Mouse (Mus musculus): ENCODE measurements around the gene Arvcf. TPM values are rescaled to one million over a fixed set of nuclear protein-coding genes. Genes with fewer than 3 reads are reported as not detected.
A peak's percentile ranks its signal among the peaks of the same experiment; 100 is the strongest.

Gene Arvcf
- polyA plus RNA-seq, 1 experiment from 2014 or later = 22.1 TPM

GRCm38 (mm10) chr16:18405091-18405854 is 57.3 kb downstream of the Arvcf start:
- 0 out of 2 replicates have a peak, but pooled peaks cover 9% of the 10 kb centered on the region for H3K4me1 ChIP-seq (replicated peaks)
- no peak overlapping the region for H3K27ac ChIP-seq
- H3K4me2 ChIP-seq (replicated peaks) = no peak overlapping the region
- H3K4me3 ChIP-seq (replicated peaks) = no peak overlapping the region
- 78% methylated on average over 13 of the region's 13 CpGs for WGBS
- no peaks in the 10 kb centered on the region for H3K9me3 ChIP-seq
- H3K9ac ChIP-seq = no peak overlapping the region
- ATAC-seq = no peak
- H3K27me3 ChIP-seq (replicated peaks) = no peaks in the 10 kb centered on the region
- peaks cover 19% of the 10 kb centered on the region for H3K36me3 ChIP-seq

- WGBS = 77% methylated on average over 2 of the region's 2 CpGs
- Histone ChIP-seq H3K27me3 (replicated peaks) (no peaks in the 10 kb centered on the region), H3K4me2 (replicated peaks) (no peak overlapping the region), H3K4me3 (replicated peaks) (no peak overlapping the region), H3K9ac (no peak overlapping the region), H3K9me3 (no peaks in the 10 kb centered on the region), H3K4me1 (replicated peaks) (0 out of 2 replicates have a peak, but pooled peaks cover 7% of the 10 kb centered on the region), H3K36me3 (peaks cover 25% of the 10 kb centered on the region), H3K27ac (no peak overlapping the region)
- 0 out of 2 replicates have a peak, but pooled peaks have one; percentile 21 for ATAC-seq
Observed at GRCm38 (mm10) chr16:18405876-18406275, 57.9 kb downstream of the Arvcf start.

GRCm38 (mm10) chr16:18406293-18406692 is 58.3 kb downstream of the Arvcf start:
- Histone ChIP-seq H3K9me3 (no peaks in the 10 kb centered on the region), H3K4me1 (replicated peaks) (0 out of 2 replicates have a peak, but pooled peaks cover 3% of the 10 kb centered on the region), H3K27ac (no peak overlapping the region), H3K9ac (no peak overlapping the region), H3K27me3 (replicated peaks) (no peaks in the 10 kb centered on the region), H3K4me2 (replicated peaks) (no peak overlapping the region), H3K36me3 (peaks cover 27% of the 10 kb centered on the region), H3K4me3 (replicated peaks) (no peak overlapping the region)
- 26% methylated on average over 2 of the region's 2 CpGs for WGBS
- ATAC-seq = peak; percentile 73

- H3K4me3 ChIP-seq (replicated peaks) = no peak overlapping the region
- no peak for ATAC-seq
- H3K27me3 ChIP-seq (replicated peaks) = no peaks in the 10 kb centered on the region
- H3K9me3 ChIP-seq = no peaks in the 10 kb centered on the region
- no peak overlapping the region for H3K27ac ChIP-seq
- H3K36me3 ChIP-seq = peaks cover 30% of the 10 kb centered on the region
- H3K9ac ChIP-seq = no peak overlapping the region
- WGBS = 67% methylated on average over 7 of the region's 7 CpGs
- H3K4me2 ChIP-seq (replicated peaks) = no peak overlapping the region
- 0 out of 2 replicates have a peak, but pooled peaks cover 6% of the 10 kb centered on the region for H3K4me1 ChIP-seq (replicated peaks)
Observed at GRCm38 (mm10) chr16:18407912-18408311, 59.9 kb downstream of the Arvcf start.

GRCm38 (mm10) chr16:18409776-18410175 is 61.8 kb downstream of the Arvcf start:
- H3K27me3 ChIP-seq (replicated peaks) = no peaks in the 10 kb centered on the region
- no peak overlapping the region for H3K9ac ChIP-seq
- no peak overlapping the region for H3K4me2 ChIP-seq (replicated peaks)
- H3K4me1 ChIP-seq (replicated peaks) = 0 out of 2 replicates have a peak, but pooled peaks cover 6% of the 10 kb centered on the region
- H3K9me3 ChIP-seq = no peaks in the 10 kb centered on the region
- WGBS = 75% methylated on average over 4 of the region's 4 CpGs
- H3K4me3 ChIP-seq (replicated peaks) = no peak overlapping the region
- H3K27ac ChIP-seq = no peak overlapping the region
- ATAC-seq = no peak
- H3K36me3 ChIP-seq = peaks cover 34% of the 10 kb centered on the region

GRCm38 (mm10) chr16:18410418-18410817 is 62.4 kb downstream of the Arvcf start:
- H3K36me3 ChIP-seq = peaks cover 34% of the 10 kb centered on the region
- H3K4me2 ChIP-seq (replicated peaks) = no peak overlapping the region
- ATAC-seq = no peak
- H3K4me3 ChIP-seq (replicated peaks) = no peak overlapping the region
- no peaks in the 10 kb centered on the region for H3K9me3 ChIP-seq
- no peak overlapping the region for H3K27ac ChIP-seq
- 81% methylated on average over 5 of the region's 5 CpGs for WGBS
- no peaks in the 10 kb centered on the region for H3K27me3 ChIP-seq (replicated peaks)
- H3K4me1 ChIP-seq (replicated peaks) = 0 out of 2 replicates have a peak, but pooled peaks cover 6% of the 10 kb centered on the region
- no peak overlapping the region for H3K9ac ChIP-seq

GRCm38 (mm10) chr16:18411026-18411649 is 63.2 kb downstream of the Arvcf start:
- no peak overlapping the region for H3K4me3 ChIP-seq (replicated peaks)
- 84% methylated on average over 13 of the region's 13 CpGs for WGBS
- H3K4me2 ChIP-seq (replicated peaks) = no peak overlapping the region
- no peak overlapping the region for H3K9ac ChIP-seq
- H3K9me3 ChIP-seq = no peaks in the 10 kb centered on the region
- 0 out of 2 replicates have a peak, but pooled peaks cover 9% of the 10 kb centered on the region for H3K4me1 ChIP-seq (replicated peaks)
- peaks cover 34% of the 10 kb centered on the region for H3K36me3 ChIP-seq
- no peak for ATAC-seq
- H3K27me3 ChIP-seq (replicated peaks) = no peaks in the 10 kb centered on the region
- no peak overlapping the region for H3K27ac ChIP-seq

GRCm38 (mm10) chr16:18411802-18412476 is 64.0 kb downstream of the Arvcf start:
- H3K36me3 ChIP-seq = peaks cover 34% of the 10 kb centered on the region
- H3K9ac ChIP-seq = no peak overlapping the region
- H3K4me1 ChIP-seq (replicated peaks) = peaks cover 13% of the 10 kb centered on the region
- H3K4me3 ChIP-seq (replicated peaks) = no peak overlapping the region
- no peak overlapping the region for H3K27ac ChIP-seq
- H3K4me2 ChIP-seq (replicated peaks) = no peak overlapping the region
- no peaks in the 10 kb centered on the region for H3K9me3 ChIP-seq
- no peak for ATAC-seq
- no peaks in the 10 kb centered on the region for H3K27me3 ChIP-seq (replicated peaks)
- WGBS = 83% methylated on average over 12 of the region's 12 CpGs

GRCm38 (mm10) chr16:18413032-18413816 is 65.2 kb downstream of the Arvcf start:
- H3K4me3 ChIP-seq (replicated peaks) = no peak overlapping the region
- 89% methylated on average over 7 of the region's 7 CpGs for WGBS
- no peak overlapping the region for H3K9ac ChIP-seq
- peaks cover 26% of the 10 kb centered on the region for H3K36me3 ChIP-seq
- no peak overlapping the region for H3K4me2 ChIP-seq (replicated peaks)
- H3K9me3 ChIP-seq = no peaks in the 10 kb centered on the region
- H3K4me1 ChIP-seq (replicated peaks) = peaks cover 13% of the 10 kb centered on the region
- no peak overlapping the region for H3K27ac ChIP-seq
- no peaks in the 10 kb centered on the region for H3K27me3 ChIP-seq (replicated peaks)
- no peak for ATAC-seq

- Histone ChIP-seq H3K9ac (no peak overlapping the region), H3K36me3 (peaks cover 7% of the 10 kb centered on the region; the same call in 1 of the 2 replicates), H3K27me3 (replicated peaks) (no peaks in the 10 kb centered on the region), H3K4me1 (replicated peaks) (peaks cover 13% of the 10 kb centered on the region), H3K4me3 (replicated peaks) (no peak overlapping the region), H3K9me3 (no peaks in the 10 kb centered on the region), H3K4me2 (replicated peaks) (peak overlapping the region; percentile 12; the same call in 1 of the 2 replicates), H3K27ac (peak overlapping the region; percentile 64)
- 45% methylated on average over 18 of the region's 18 CpGs for WGBS
- peak; percentile 31; the same call in 1 of the 2 replicates for ATAC-seq
Observed at GRCm38 (mm10) chr16:18416094-18416761, 68.2 kb downstream of the Arvcf start.

- Histone ChIP-seq H3K9ac (no peak overlapping the region), H3K36me3 (peaks cover 4% of the 10 kb centered on the region), H3K9me3 (no peaks in the 10 kb centered on the region), H3K4me3 (replicated peaks) (no peak overlapping the region), H3K27me3 (replicated peaks) (no peaks in the 10 kb centered on the region), H3K4me1 (replicated peaks) (peaks cover 11% of the 10 kb centered on the region), H3K27ac (peak overlapping the region; percentile 64), H3K4me2 (replicated peaks) (no peak overlapping the region)
- no peak for ATAC-seq
- 81% methylated on average over 3 of the region's 3 CpGs for WGBS
Observed at GRCm38 (mm10) chr16:18416837-18417236, 68.9 kb downstream of the Arvcf start.

Data from intestine, embryonic 15.5 days (tissue).